Mouse (Mus musculus): Measurements from ENCODE around the gene Rlbp1.

Gene Rlbp1

DNA sequence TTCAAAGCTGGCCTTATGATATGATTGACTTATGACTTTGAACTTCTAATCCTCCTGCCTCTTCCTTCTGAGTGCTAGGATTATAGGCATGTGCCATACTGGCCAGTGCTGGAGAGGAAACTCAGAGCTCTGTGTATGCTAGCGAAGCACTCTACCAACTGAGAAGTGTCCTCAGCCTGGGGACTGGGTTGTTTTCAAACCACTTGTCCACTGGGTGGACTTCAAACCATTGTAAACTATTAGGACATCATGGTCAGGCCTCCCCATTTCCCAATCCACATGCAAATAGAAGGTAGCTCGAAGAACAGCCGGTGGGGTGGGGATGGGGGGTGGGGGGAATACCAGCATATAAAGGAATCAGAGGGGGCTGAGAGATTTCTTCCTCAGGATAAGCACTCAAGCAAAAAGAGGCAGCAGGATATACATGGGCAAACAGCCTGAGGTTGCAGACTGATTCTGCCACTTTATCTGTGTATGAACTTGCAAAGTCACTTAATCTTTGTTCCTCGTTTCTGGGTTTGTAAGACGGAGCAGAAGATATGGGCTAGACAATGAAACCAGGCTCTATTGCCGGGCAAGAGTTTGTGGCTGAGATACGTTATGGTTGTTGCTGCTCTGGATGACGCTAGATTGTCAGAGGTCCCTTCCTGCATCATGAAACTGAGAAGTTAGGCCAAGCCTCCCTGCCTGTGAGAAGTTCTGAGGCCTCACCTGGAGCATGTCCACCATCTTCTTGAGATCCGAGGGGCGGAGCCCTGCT lies 10.2 kb downstream of the Rlbp1 start:
- DNase-seq (ENCODE audit: low read depth in 1 of 2, low spot score in 2 of 2) = no peak

DNA sequence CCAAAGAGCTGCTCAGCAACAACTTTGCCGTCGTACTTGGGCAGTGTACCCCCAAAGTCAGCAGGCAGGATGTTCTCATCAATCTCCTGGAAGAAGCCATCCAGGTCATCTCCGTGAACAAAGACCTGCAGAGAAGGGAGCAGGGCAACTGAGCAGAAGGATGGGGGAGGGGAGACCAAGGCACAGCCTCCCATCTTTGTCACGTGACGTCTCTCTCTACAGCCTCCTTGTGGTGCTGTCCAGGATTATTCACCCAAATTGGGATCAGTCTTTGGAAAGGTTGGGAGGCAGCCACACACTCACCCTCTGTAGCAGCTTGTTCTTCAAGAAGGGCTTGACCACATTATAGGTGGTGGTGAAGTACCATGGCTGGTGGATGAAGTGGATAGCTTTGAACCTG lies 11.3 kb downstream of the Rlbp1 start:
- no peak for DNase-seq (ENCODE audit: low read depth in 1 of 2, low spot score in 2 of 2)

DNA sequence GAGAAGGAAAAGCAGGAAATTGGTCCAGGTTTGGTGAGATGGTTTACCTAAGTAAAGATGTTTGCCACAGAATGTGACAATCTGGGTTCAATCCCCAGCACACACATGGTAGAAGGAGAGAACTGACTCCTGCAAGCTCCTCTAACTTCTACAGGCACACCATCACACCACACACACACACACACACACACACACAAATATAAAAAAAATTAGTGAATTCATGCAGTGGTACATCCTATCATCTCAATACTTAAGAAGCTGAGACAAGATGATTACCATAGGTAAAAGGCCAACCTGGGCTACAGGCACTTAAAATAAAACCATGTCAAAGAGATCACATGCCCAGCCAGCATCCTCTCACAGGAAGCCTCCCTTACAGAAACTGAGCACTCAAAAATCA lies 12.8 kb downstream of the Rlbp1 start:
- DNase-seq (ENCODE audit: low read depth in 1 of 2, low spot score in 2 of 2) = no peak

DNA sequence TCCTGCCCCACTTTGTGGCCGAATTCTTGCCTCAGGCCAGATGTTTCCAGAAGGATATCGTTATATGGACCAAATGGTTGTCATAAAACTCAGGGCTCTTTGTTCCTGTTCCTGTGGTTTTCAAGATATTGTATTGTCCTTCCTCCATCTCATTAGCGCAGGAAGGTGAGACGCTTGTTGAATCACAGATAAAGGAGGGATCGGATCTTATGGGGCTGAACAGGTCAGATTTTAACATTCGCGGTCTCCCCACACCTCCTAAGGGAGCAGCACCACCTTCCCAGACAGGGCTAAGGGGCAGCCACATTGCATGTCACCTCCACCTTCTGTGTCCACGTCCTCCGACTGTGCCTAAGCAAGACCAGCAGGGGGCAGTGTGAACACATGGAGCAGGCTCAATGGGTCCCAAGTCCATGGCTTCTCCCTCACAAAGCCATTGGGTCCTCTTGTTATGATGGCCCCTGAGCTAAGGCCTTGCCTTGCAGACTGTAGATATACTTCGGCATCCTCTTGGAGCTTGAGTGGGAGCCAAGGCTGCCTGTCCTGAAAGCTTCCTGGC lies 15.4 kb downstream of the Rlbp1 start:
- peak; percentile 31 to 52 for DNase-seq (ENCODE audit: low read depth in 1 of 2, low spot score in 2 of 2)

DNA sequence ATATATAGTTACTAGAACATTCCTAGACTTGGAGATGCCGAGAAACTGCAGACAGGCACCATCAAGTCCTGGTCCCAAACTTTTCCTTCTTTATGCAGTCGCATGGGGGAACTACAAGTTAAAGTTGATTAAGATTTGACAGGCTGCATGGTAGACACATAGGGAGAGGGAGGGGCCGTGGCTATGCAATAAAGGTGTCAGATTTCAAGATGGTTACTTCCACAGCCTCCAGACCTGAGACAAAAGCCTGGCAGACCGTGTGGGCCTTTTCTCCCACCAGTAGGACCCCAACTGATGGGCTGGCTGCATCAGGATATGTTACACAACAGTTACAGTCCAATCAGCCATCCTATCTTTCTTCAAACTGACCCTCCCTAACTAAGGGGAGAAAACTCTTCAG lies 17.4 kb downstream of the Rlbp1 start:
- DNase-seq (ENCODE audit: low read depth in 1 of 2, low spot score in 2 of 2) = no peak

DNA sequence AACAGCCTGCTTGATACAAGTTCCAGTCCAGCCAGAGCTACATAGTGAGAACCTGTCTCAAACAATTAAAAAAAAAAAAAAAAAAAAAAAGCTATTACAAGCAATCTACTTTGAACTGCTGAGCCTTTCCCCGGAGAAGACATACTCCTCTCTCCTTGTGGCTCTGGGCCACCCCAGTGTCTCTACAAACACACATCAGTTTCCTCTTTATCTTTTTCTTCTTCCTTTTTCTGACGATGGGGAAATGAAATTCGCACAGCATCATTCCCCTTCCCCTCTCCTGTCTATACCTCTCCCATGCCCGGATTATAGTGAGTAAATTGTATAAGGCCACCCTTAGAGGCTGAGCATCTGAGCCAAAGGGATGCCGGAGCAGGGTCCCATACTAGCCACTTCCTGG lies 18.2 kb downstream of the Rlbp1 start:
- no peak for DNase-seq (ENCODE audit: low read depth in 1 of 2, low spot score in 2 of 2)

DNA sequence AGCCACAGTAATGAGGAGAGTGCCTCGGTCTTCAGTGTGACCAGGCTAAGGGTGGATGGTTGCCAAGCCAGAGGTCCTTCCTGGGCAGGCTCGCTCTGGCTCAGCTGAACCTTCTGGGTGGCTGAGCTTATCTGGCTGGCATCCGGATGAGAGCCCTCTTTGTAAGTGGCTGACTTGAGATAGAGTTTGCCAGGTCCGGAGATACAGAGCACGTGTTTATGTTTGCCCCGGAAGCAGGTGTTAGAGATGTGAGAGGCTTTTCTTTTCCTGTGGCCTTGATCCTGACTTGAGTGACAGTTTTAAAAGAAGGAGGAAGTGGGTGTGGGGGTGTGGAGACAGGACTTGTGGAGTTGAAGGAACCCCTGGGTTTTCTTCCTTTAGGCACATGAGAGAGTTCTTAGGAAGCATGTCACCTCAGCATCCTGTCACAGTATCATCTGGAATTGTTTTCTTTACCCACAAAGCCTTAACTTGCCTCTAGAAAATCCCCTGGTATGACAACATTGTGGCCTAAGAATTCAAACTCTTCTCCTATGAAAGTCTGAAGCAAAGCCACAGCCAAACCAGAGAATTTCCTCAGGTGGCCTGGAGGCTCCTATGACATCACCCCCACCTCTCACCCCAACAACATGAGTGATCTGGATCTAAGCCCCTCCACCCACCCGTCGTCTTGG lies 23.3 kb downstream of the Rlbp1 start:
- DNase-seq (ENCODE audit: low read depth in 1 of 2, low spot score in 2 of 2) = no peak

DNA sequence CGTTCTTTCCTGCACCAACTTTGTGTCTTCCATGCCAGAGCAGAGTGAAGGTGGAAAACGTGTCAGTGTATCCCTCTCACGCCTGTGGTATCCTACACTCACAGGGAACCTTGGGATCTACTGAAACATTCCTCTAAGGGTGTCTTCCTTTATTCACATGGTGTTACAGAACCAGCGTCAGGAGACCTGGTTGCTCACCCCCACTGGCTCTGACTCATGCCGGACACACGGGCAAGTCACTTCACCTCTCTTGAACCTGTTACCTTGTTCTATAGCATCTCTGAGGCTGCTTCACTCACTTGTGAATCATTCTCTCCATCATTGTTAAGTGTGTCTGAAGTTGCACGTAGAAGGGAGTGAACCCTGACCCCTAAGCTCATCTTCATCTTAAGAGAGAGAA lies 24.0 kb downstream of the Rlbp1 start:
- DNase-seq (ENCODE audit: low read depth in 1 of 2, low spot score in 2 of 2) = no peak

DNA sequence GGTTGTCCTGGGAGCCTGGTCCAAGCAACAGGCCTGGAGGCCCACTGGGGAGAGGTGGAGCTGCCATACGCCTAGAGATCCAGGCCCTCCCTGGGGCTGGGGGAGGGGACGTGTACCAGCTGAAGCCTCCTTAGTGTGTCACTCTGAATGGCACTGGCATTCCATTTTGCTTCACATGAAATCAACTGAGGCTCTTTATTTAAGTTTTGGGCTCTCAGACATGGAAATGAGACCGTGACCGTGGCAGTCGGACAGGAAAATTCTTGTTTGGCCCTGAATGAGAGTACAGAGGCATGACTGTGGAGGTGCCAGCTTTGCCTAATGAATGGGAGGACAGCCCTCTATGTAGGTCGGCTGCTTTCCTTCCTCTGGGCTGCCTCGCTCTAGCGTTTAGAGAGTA lies 24.6 kb downstream of the Rlbp1 start:
- no peak for DNase-seq (ENCODE audit: low read depth in 1 of 2, low spot score in 2 of 2)

DNA sequence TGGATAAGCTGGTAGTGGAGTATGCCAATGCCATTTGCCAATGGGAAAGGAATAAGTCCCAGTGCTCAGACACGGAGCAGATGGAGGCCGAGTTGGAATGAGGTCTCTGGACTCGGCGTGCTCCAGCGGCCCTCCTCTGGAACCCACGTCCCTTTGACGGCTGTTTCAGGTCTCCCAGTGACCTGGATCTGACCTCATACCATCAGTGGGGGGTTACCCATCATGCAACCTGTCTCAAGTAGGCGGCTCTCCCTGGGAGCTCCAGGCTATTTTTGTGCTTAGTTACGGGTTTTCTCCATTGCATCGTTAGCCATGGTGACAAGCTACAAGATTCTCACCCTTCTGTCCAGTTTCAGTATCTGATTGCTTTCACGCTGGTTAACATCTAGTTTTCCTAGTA lies 26.8 kb downstream of the Rlbp1 start:
- DNase-seq (ENCODE audit: low read depth in 1 of 2, low spot score in 2 of 2) = no peak

DNA sequence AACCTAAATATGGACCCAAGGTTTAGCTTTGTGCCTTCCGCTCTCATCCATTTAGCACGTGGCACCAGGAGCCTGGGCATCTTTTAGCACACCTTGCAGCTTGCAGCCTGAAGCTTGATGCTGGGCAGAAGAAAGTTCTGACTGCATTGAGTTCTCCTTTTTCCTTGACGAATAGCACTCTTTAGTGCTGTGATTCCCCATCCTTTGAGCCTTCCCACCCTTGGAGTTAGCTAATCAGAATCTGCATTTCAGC lies 27.7 kb downstream of the Rlbp1 start:
- DNase-seq (ENCODE audit: low read depth in 1 of 2, low spot score in 2 of 2) = no peak

DNA sequence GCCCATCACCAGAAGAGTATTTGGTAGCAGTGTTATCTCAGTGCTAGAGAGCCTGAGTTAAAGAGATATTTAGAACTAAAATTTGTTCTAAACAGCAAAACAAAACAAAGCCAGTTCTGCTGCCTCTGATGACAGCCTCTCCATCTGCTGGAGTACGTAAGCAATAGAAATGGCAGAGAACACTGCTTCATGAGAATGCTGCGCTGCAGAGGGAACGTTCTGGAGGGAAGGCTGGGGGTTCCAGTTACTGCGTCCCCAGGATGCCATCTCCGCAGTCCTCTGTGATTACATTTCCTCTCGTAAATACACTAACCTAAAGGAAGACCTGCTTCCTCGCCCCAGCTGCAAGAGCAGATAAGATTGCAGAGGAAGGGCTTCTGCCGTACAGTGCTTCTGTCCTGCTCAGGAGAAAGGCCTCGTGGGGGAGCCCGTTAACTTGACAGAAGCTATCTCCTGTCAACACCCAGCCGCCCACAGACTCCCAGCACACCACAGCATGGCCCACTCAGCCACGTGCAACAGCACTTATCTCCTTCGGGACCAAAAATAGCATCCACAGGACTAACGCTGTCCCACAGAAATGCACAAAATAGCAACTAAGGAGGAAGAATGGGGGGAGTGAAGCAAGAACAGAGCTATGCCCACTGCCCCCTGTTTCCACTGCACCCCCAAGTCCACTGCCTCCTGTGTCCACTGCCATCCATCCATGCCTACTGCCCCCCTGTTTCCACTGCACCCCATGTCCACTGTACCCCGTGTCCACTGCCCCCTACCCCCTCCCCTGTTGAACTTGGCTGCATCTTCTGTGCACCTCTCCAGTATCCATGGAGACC lies 28.3 kb downstream of the Rlbp1 start:
- no peak for DNase-seq (ENCODE audit: low read depth in 1 of 2, low spot score in 2 of 2)

DNA sequence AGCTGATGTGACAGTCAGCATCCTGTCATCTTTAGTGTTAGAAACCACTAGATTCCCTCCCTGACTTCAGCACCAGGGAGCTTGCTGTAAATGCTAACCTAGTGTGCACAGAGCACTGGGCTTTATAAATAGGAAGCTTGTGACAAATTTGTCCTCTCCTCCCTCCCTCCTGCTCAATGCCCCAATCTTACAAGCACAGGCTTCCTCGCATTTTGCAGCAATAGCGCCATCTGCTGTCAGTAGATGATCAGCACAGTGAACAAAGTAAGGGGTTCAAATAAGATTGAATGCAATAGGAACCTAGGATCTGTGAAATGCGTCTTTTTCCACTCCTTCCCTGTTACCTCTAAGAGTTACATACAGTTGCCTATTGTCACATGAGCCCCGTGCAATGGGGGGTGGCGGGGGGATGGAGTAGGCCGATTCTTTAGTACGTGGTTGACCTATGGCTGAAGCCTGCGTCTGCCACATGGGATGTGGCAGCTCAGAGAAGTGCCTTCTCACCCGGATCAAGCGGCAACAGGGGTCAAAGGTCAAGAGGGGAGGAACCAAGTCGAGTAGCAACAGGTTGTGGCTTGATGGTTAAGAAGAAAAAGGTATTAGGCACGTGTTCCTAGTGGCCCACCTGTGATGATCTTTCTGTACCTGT lies 37.0 kb downstream of the Rlbp1 start:
- DNase-seq (ENCODE audit: low read depth in 1 of 2, low spot score in 2 of 2) = peak in 1 of 2 experiments; percentile 27

DNA sequence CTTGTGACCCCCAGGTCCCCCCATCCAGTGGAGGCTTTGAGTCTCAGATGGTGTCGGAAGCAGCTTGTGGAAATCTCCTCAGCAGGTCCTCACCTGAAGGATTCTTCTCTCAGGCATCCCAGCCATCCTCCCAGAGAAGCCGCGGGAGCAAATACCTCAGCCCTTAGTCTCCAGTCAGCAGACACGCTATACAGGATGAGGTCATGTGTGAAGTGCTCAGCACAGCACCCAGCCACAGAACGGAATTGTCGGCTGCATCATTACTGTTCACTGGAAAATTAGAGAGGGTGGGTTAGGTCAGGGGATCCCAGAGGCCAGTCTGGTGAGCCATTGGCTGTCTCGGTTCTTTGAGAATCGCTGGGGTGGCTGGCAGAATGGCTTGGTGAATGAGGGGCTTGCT lies 38.0 kb downstream of the Rlbp1 start:
- no peak for DNase-seq (ENCODE audit: low read depth in 1 of 2, low spot score in 2 of 2)

DNA sequence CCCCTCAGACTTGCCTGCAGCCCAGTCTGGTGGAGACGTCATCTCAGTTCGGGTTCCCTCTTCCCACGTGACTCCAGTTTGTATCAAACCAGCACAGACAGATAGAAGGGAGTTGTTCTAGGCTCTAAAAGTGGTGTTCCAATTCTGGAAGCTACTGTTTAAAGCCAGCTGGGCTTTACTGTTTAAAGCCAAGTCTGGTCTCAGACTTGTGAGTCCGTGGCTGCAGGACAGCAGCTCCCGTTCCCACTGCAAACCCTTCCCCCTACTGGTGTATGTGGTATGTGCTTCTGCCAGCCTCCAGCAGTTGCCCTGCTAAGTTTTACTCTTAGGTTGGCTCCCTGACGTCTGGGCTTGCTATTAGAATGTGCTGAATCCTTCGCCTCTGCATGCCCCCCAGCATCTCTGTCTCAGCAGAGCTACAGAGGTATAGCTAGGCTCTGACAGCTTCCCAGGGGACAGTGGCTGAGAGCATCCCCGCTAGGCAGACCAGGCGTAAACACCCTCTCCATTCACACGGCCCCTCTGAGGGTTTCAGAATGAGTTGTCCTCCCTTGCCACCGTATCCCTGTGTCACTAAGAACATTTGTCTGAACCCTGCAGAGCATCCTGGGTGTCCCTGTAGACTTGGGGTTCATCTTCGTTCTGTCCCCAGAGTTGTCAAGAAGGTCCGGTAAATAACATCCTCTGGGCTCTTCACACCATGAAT lies 39.6 kb downstream of the Rlbp1 start:
- DNase-seq (ENCODE audit: low read depth in 1 of 2, low spot score in 2 of 2) = no peak

DNA sequence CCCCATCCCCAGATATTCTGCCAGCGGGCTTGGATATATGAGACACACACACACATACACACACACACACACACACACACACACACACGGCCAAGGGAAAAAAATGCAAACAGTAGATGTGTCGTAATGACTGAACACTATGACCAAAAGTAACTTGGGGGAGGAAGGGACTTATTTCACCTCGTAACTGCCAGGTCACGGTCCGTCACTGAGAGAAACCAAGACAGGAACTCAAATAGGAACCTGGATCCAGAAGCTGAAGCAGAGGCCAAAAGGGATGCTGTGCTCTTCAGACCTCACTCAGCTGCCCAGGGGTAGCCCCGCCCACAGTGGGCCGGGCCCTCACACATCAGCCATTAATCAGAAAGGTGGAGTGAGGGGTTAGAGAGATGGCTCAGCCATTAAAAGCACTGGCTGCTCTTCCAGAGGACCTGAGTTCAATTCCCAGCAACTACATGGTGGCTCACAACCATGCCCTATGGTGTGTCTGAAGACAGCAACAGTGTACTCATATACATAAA lies 40.2 kb downstream of the Rlbp1 start:
- no peak for DNase-seq (ENCODE audit: low read depth in 1 of 2, low spot score in 2 of 2)

DNA sequence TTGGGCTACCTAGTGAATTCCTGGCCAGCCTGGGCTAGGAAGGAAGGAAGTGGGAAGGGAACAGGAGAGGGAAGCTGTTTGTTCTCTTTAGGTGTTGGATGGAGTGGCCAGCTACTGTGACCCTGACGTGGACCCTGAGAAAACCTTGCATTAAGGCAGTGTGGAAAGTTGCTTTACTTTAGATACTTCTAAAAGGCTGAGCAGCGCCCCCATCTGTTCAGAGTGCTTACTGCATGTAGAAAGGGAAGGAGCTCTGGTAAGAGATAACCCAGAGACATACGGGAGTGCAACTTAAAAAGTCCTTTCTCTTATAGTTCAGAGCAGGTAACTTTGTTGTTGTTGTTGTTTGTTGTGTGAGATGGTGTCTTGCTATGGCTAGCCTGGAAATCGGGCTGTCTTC lies 40.9 kb downstream of the Rlbp1 start:
- DNase-seq (ENCODE audit: low read depth in 1 of 2, low spot score in 2 of 2) = peak in 1 of 2 experiments; percentile 18

DNA sequence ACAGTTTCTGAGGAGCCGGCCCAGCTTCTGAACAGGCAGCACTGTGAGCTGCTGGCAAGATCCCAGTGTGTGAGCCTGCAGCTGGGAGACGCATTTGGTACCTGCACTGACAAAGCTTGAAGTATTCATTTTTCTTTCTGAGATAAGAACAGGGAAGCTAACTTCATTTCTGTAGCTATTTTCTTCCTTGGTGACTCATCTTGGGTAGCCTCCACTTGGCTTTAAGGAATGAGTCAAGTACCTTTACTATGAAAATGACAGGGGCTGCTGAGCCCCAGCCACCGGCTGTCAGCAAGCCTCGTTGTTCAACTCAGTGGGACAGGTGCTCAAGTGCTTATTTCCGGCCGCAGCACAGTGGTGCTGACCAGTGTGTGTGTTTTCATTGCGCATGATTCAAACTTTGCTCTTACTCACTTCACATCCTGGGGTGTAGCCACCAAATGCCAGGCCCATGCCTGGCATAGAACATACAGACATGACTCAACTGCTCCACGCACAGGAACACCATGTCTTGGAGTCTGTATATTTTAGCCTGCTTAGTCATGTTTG lies 50.4 kb downstream of the Rlbp1 start:
- DNase-seq (ENCODE audit: low read depth in 1 of 2, low spot score in 2 of 2) = no peak

DNA sequence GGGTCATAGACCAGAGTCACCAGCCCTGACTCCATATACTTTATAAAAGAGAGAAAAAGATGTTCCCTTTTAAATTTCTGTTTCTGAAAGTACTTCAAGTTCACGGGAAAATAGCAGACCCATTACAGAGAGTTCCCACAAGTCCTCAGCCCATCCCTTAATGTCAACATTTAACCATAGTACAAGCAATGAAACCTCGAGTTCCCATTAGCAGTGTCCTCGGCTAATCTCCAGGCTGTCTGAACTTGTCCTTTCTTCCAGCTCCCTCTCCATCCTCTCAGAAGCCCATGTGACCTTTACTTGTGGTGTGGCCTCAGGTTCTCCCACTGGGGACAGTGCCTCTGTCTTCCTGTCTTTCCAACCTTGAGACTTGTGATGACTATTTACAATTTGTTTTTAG lies 53.4 kb downstream of the Rlbp1 start:
- DNase-seq (ENCODE audit: low read depth in 1 of 2, low spot score in 2 of 2) = no peak

DNA sequence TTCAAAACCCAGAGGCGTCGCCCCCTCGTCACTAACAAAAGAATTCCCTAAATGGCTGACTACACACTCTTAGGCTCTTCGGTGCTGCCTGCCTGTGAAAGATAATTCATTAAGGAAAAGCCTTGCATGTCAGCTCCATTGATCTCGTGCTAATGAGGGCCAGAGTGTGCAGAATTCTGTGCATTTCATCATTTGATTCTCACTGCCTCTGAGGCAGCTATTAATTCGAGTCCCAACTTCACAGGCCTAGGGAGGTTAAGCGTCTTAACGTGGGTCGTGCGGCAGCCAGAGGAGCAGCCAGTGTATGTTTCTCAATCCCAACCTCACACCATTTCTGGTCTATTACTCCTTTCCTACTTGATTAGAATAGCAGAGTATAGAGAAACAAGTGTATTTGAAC lies 55.7 kb downstream of the Rlbp1 start:
- DNase-seq (ENCODE audit: low read depth in 1 of 2, low spot score in 2 of 2) = no peak

All from monocyte, adult 2 months (primary cell).